Mouse (Mus musculus): ENCODE data around the gene Mmp1b. TPM values are rescaled to one million over a fixed set of nuclear protein-coding genes. Genes with fewer than 3 reads are reported as not detected.
"Not testable (repeated sequence)": the region's sequence is repeated elsewhere in the genome, so short reads cannot be mapped to it uniquely, and the experiment has no call there.

Mmp1b gene
- polyA plus RNA-seq (2012; rRNA removed) = not detected in 2 replicates
- polyA plus RNA-seq (2014; fragmentation: Nextera tagmentation; extraction: Ambion mirVana) = not detected in 2 replicates

GRCm38 (mm10) chr9:7387947-7388346, at the start of gene Mmp1b:
Gene Mmp1b (minus strand): TSS chr9:7388047.
- H3K4me2 ChIP-seq (replicated peaks; ENCODE audit: low read depth, low read length, severe bottlenecking) = no peak within 1 kb of the TSS
- DNase-seq (ENCODE audit: low spot score) = no peak
- no peak for ATAC-seq (ENCODE audit: low FRiP score, low read depth)
- TF ChIP-seq POLR2A (IDR thresholded peaks at IDR 0.05; ENCODE audit: borderline replicate concordance, extremely low read depth, insufficient read depth, insufficient read length) = no peak
- no peak within 1 kb of the TSS for H3K27ac ChIP-seq (replicated peaks; ENCODE audit: low read depth, low read length)
- no peaks in the 10 kb centered on the region for H3K9me3 ChIP-seq (ENCODE audit: control insufficient read depth, low read length)
- no peak within 1 kb of the TSS for H3K4me3 ChIP-seq (replicated peaks; ENCODE audit: low read length)
- no peaks in the 10 kb centered on the region for H3K27me3 ChIP-seq (ENCODE audit: control insufficient read depth, insufficient read depth, low read length)
- no peak within 1 kb of the TSS for H3K9ac ChIP-seq (ENCODE audit: low read depth, low read length, severe bottlenecking)
- no peaks in the 10 kb centered on the region for H3K36me3 ChIP-seq (ENCODE audit: control insufficient read depth, insufficient read depth, low read length)
- H3K4me1 ChIP-seq (ENCODE audit: control insufficient read depth, insufficient read depth, low read length) = no peaks in the 10 kb centered on the region

GRCm38 (mm10) chr9:7396556-7396955, 8.7 kb upstream of the Mmp1b start:
- not testable (repeated sequence) for DNase-seq (ENCODE audit: low spot score); H3K4me1 ChIP-seq (ENCODE audit: control insufficient read depth, insufficient read depth, low read length); H3K27me3 ChIP-seq (ENCODE audit: control insufficient read depth, insufficient read depth, low read length); H3K9ac ChIP-seq (ENCODE audit: low read depth, low read length, severe bottlenecking); H3K27ac ChIP-seq (replicated peaks; ENCODE audit: low read depth, low read length); H3K36me3 ChIP-seq (ENCODE audit: control insufficient read depth, insufficient read depth, low read length); H3K9me3 ChIP-seq (ENCODE audit: control insufficient read depth, low read length); H3K4me3 ChIP-seq (replicated peaks; ENCODE audit: low read length); ATAC-seq (ENCODE audit: low FRiP score, low read depth); H3K4me2 ChIP-seq (replicated peaks; ENCODE audit: low read depth, low read length, severe bottlenecking)
- 73% methylated on average over 8 of the region's 8 CpGs for WGBS

GRCm38 (mm10) chr9:7354535-7354934, 33.3 kb downstream of the Mmp1b start:
- DNase-seq (ENCODE audit: low spot score) = no peak
- no peak overlapping the region for H3K27ac ChIP-seq (replicated peaks; ENCODE audit: low read depth, low read length)
- no peaks in the 10 kb centered on the region for H3K9me3 ChIP-seq (ENCODE audit: control insufficient read depth, low read length)
- H3K9ac ChIP-seq (ENCODE audit: low read depth, low read length, severe bottlenecking) = no peak overlapping the region
- no peaks in the 10 kb centered on the region for H3K4me1 ChIP-seq (ENCODE audit: control insufficient read depth, insufficient read depth, low read length)
- no peaks in the 10 kb centered on the region for H3K27me3 ChIP-seq (ENCODE audit: control insufficient read depth, insufficient read depth, low read length)
- no peak for ATAC-seq (ENCODE audit: low FRiP score, low read depth)
- no peak for TF ChIP-seq POLR2A (IDR thresholded peaks at IDR 0.05; ENCODE audit: borderline replicate concordance, extremely low read depth, insufficient read depth, insufficient read length)
- H3K4me2 ChIP-seq (replicated peaks; ENCODE audit: low read depth, low read length, severe bottlenecking) = no peak overlapping the region
- no peaks in the 10 kb centered on the region for H3K36me3 ChIP-seq (ENCODE audit: control insufficient read depth, insufficient read depth, low read length)
- 75% methylated on average over 3 of the region's 3 CpGs for WGBS
- no peak overlapping the region for H3K4me3 ChIP-seq (replicated peaks; ENCODE audit: low read length)

- H3K9ac ChIP-seq (ENCODE audit: low read depth, low read length, severe bottlenecking) = no peak overlapping the region
- ATAC-seq (ENCODE audit: low FRiP score, low read depth) (no peak), DNase-seq (ENCODE audit: low spot score) (no peak)
These were observed 42.3 kb downstream of the Mmp1b start for GRCm38 (mm10) chr9:7345513-7345912.

GRCm38 (mm10) chr9:7344107-7344506, 43.7 kb downstream of the Mmp1b start, which contains the start of gene Mmp12:
Gene Mmp12 (plus strand): TSS chr9:7344381.
- ATAC-seq (ENCODE audit: low FRiP score, low read depth) (no peak), DNase-seq (ENCODE audit: low spot score) (no peak)
- Histone ChIP-seq H3K4me2 (replicated peaks; ENCODE audit: low read depth, low read length, severe bottlenecking) (no peak within 1 kb of the TSS), H3K9ac (ENCODE audit: low read depth, low read length, severe bottlenecking) (no peak within 1 kb of the TSS), H3K27me3 (ENCODE audit: control insufficient read depth, insufficient read depth, low read length) (no peaks in the 10 kb centered on the region), H3K36me3 (ENCODE audit: control insufficient read depth, insufficient read depth, low read length) (no peaks in the 10 kb centered on the region), H3K9me3 (ENCODE audit: control insufficient read depth, low read length) (no peaks in the 10 kb centered on the region), H3K4me1 (ENCODE audit: control insufficient read depth, insufficient read depth, low read length) (no peaks in the 10 kb centered on the region), H3K4me3 (replicated peaks; ENCODE audit: low read length) (no peak within 1 kb of the TSS), H3K27ac (replicated peaks; ENCODE audit: low read depth, low read length) (no peak within 1 kb of the TSS)
- no peak for TF ChIP-seq POLR2A (IDR thresholded peaks at IDR 0.05; ENCODE audit: borderline replicate concordance, extremely low read depth, insufficient read depth, insufficient read length)

More at GRCm38 (mm10) chr9:7345513-7345912, 42.3 kb downstream of the Mmp1b start:
- no peaks in the 10 kb centered on the region for H3K9me3 ChIP-seq (ENCODE audit: control insufficient read depth, low read length)
- TF ChIP-seq POLR2A (IDR thresholded peaks at IDR 0.05; ENCODE audit: borderline replicate concordance, extremely low read depth, insufficient read depth, insufficient read length) = no peak
- H3K27me3 ChIP-seq (ENCODE audit: control insufficient read depth, insufficient read depth, low read length) = no peaks in the 10 kb centered on the region
- no peak overlapping the region for H3K4me2 ChIP-seq (replicated peaks; ENCODE audit: low read depth, low read length, severe bottlenecking)
- no peak overlapping the region for H3K4me3 ChIP-seq (replicated peaks; ENCODE audit: low read length)
- H3K36me3 ChIP-seq (ENCODE audit: control insufficient read depth, insufficient read depth, low read length) = no peaks in the 10 kb centered on the region
- 82% methylated on average over 2 of the region's 2 CpGs for WGBS
- no peaks in the 10 kb centered on the region for H3K4me1 ChIP-seq (ENCODE audit: control insufficient read depth, insufficient read depth, low read length)
- H3K27ac ChIP-seq (replicated peaks; ENCODE audit: low read depth, low read length) = no peak overlapping the region

All from limb, embryonic 14.5 days (tissue).